Comparison of ENCODE assay signal across 13 mouse cellular contexts in genomic region chr6:72509872-72510435, GRCm38 (mm10). TPM values are rescaled to one million over a fixed set of nuclear protein-coding genes. Genes with fewer than 3 reads are reported as not detected.
DNase-seq lines count a peak whose midpoint lies in the region; ATAC-seq and TF ChIP-seq lines count a peak whose summit lies in the region.
"Had no signal": no experiment of that assay in that cellular context is flagged by ENCODE, and none has a peak within 500 bp of the region (broad histone marks: within the 10 kb centered on the region; RNA-seq: fewer than 3 reads in every experiment).

No protein-coding gene starts in this region.

- H3K27ac ChIP-seq in heart, embryonic 10.5 days, result peak overlapping the region; percentile 63; the same call in 1 of the 2 replicates
- H3K27ac ChIP-seq in kidney, embryonic 14.5 days (ENCODE audit: low read depth, low read length), result peak overlapping the region; percentile 33; the same call in 1 of the 2 replicates
- H3K27ac ChIP-seq in spleen, adult 2 months (ENCODE audit: insufficient read depth, low read length), result peak overlapping the region; percentile 7; the same call in 1 of the 2 replicates
- 0 out of 2 replicates have a peak overlapping the region, but pooled peaks have one; percentile 2 for H3K27ac ChIP-seq in stomach, embryonic 16.5 days (ENCODE audit: low read length)

- DNase-seq in heart, embryonic 10.5 days (ENCODE audit: low spot score), result no peak
- DNase-seq in heart, adult 8-10 months (ENCODE audit: low spot score), result no peak
- DNase-seq in kidney, postnatal 14 days, result no peak
- DNase-seq in spleen, adult 2 months (ENCODE audit: low read depth in 1 of 2, low spot score in 2 of 2), result no peak
- DNase-seq in spleen, adult 18-20 months, result no peak
- DNase-seq in layer of hippocampus, adult 18-20 months (ENCODE audit: low spot score in 2 of 2), result no peak
- DNase-seq: adrenal gland, adult 8-10 months; gastrocnemius, postnatal 36 days; lung, postnatal 10 days; thymus, postnatal 36 days had no signal

- no peak overlapping the region for H3K4me3 ChIP-seq in heart, embryonic 10.5 days
- no peak overlapping the region for H3K4me3 ChIP-seq in kidney, embryonic 14.5 days (ENCODE audit: low read length)
- no peak overlapping the region for H3K4me3 ChIP-seq in spleen, adult 2 months (ENCODE audit: extremely low read depth, insufficient read depth, insufficient read length)
- H3K4me3 ChIP-seq in stomach, embryonic 16.5 days (replicated peaks; ENCODE audit: low read length), result no peak overlapping the region

- H3K4me1 ChIP-seq in heart, embryonic 10.5 days, result peaks cover 25% of the 10 kb centered on the region
- H3K4me1 ChIP-seq in kidney, embryonic 14.5 days (ENCODE audit: control insufficient read depth, insufficient read depth, low read length), result peaks cover 13% of the 10 kb centered on the region
- H3K4me1 ChIP-seq in spleen, adult 2 months (ENCODE audit: control insufficient read depth, insufficient read depth, insufficient read length), result peaks cover 5% of the 10 kb centered on the region; the same call in 1 of the 2 replicates
- H3K4me1 ChIP-seq in stomach, embryonic 16.5 days (ENCODE audit: control insufficient read depth, insufficient read depth, low read length), result peaks cover 26% of the 10 kb centered on the region

- 71% methylated on average over 2 of the region's 2 CpGs for WGBS in heart, embryonic 10.5 days
- WGBS in kidney, embryonic 14.5 days, result 62% methylated on average over 2 of the region's 2 CpGs
- 79% methylated on average over 2 of the region's 2 CpGs for WGBS in spleen, adult 2 months
- 72% methylated on average over 2 of the region's 2 CpGs for WGBS in stomach, embryonic 16.5 days

- TF ChIP-seq POLR2A in spleen, adult 2 months (IDR thresholded peaks at IDR 0.05; ENCODE audit: low read depth, low read length), result no peak

- no peaks in the 10 kb centered on the region for H3K27me3 ChIP-seq in heart, embryonic 10.5 days (ENCODE audit: insufficient read depth, poor library complexity, severe bottlenecking)
- H3K27me3 ChIP-seq in kidney, embryonic 14.5 days (ENCODE audit: control insufficient read depth, insufficient read depth, low read length), result no peaks in the 10 kb centered on the region
- H3K27me3 ChIP-seq in spleen, adult 2 months (ENCODE audit: control insufficient read depth, insufficient read depth, low read length), result no peaks in the 10 kb centered on the region
- H3K27me3 ChIP-seq in stomach, embryonic 16.5 days (ENCODE audit: control insufficient read depth, insufficient read depth, low read length), result no peaks in the 10 kb centered on the region

- no peak overlapping the region for H3K9ac ChIP-seq in kidney, embryonic 14.5 days (ENCODE audit: low read depth, low read length)
- no peak overlapping the region for H3K9ac ChIP-seq in stomach, embryonic 16.5 days (ENCODE audit: low read length)

- no peak overlapping the region for H3K4me2 ChIP-seq in kidney, embryonic 14.5 days (replicated peaks; ENCODE audit: low read depth, low read length)
- H3K4me2 ChIP-seq in stomach, embryonic 16.5 days (ENCODE audit: low read depth, low read length), result no peak overlapping the region

- no peaks in the 10 kb centered on the region for H3K36me3 ChIP-seq in heart, embryonic 10.5 days
- H3K36me3 ChIP-seq in kidney, embryonic 14.5 days (ENCODE audit: control insufficient read depth, insufficient read depth, low read length), result no peaks in the 10 kb centered on the region
- no peaks in the 10 kb centered on the region for H3K36me3 ChIP-seq in spleen, adult 2 months (ENCODE audit: control insufficient read depth, insufficient read depth, low read length)
- no peaks in the 10 kb centered on the region for H3K36me3 ChIP-seq in stomach, embryonic 16.5 days (ENCODE audit: control insufficient read depth, insufficient read depth, low read length)

- no peak for ATAC-seq in kidney, embryonic 14.5 days (ENCODE audit: low FRiP score, low TSS enrichment)
- ATAC-seq in stomach, embryonic 16.5 days (ENCODE audit: insufficient read depth, low FRiP score), result no peak

- TF ChIP-seq CTCF in spleen, adult 2 months (IDR thresholded peaks at IDR 0.05; ENCODE audit: extremely low read depth, insufficient read depth, insufficient read length, insufficient replicate concordance), result no peak

- H3K9me3 ChIP-seq in heart, embryonic 10.5 days, result no peaks in the 10 kb centered on the region
- no peaks in the 10 kb centered on the region for H3K9me3 ChIP-seq in kidney, embryonic 14.5 days (ENCODE audit: control insufficient read depth, low read length)
- H3K9me3 ChIP-seq in stomach, embryonic 16.5 days (replicated peaks; ENCODE audit: control insufficient read depth, low read length), result no peaks in the 10 kb centered on the region

RNA-seq across cellular contexts. Expression of gene Sh2d6, which starts 11.6 kb away (rescaled TPM):
- 0.15 TPM in 1 of 2 replicates, not detected in the other for polyA plus RNA-seq in heart, embryonic 10.5 days (2016; fragmentation: Nextera tagmentation; extraction: Ambion mirVana)
- total RNA-seq in heart, adult 8-10 months (2022), result not detected
- not detected in 2 replicates for polyA plus RNA-seq in kidney, embryonic 14.5 days (2014; fragmentation: Nextera tagmentation; extraction: Ambion mirVana)
- polyA plus RNA-seq in spleen, adult 2 months (2012; rRNA removed), result 0.52 and 0.55 TPM in 2 replicates
- 0.21 and 0.24 TPM in 2 replicates for polyA plus RNA-seq in stomach, embryonic 16.5 days (2015; fragmentation: Nextera tagmentation; extraction: Ambion mirVana)
- under 1 TPM; 0.67 to 0.76 TPM for total RNA-seq in layer of hippocampus, adult 18-20 months (2021)
- total RNA-seq: common myeloid progenitor, adult 5-6 weeks had no signal

RNA-seq across cellular contexts. Expression of gene Capg, which starts 34.2 kb away (rescaled TPM):
- 23.2 and 23.8 TPM in 2 replicates for polyA plus RNA-seq in heart, embryonic 10.5 days (2016; fragmentation: Nextera tagmentation; extraction: Ambion mirVana)
- 10 to 100 TPM in 1 of 4 experiments, 1 to 10 TPM in 3; 7.5 to 11.8 (median 9.2) TPM for total RNA-seq in heart, adult 8-10 months (2022)
- polyA plus RNA-seq in kidney, embryonic 14.5 days (2014; fragmentation: Nextera tagmentation; extraction: Ambion mirVana), result 63.8 and 66.6 TPM in 2 replicates
- 130 and 135 TPM in 2 replicates for polyA plus RNA-seq in spleen, adult 2 months (2012; rRNA removed)
- polyA plus RNA-seq in stomach, embryonic 16.5 days (2015; fragmentation: Nextera tagmentation; extraction: Ambion mirVana), result 142 and 180 TPM in 2 replicates
- total RNA-seq in layer of hippocampus, adult 18-20 months (2021), result 1 to 10 TPM; 3.9 to 5.0 TPM

Comparison
In these comparisons a context has a peak if more than half of its experiments do, and no peak if none do; other contexts are left out.
1. H3K27ac ChIP-seq: peak in every context shown above with its lines; median percentile 63 in heart, embryonic 10.5 days; 33 in kidney, embryonic 14.5 days; 7 in spleen, adult 2 months; 2 in stomach, embryonic 16.5 days.